Mouse (Mus musculus) ES-Bruce4 (cell line): ENCODE measurements around the gene Atxn7l1. TPM values are rescaled to one million over a fixed set of nuclear protein-coding genes. Genes with fewer than 3 reads are reported as not detected.

Source experiments
- H3K27ac ChIP-seq: 2 replicates; pipeline ENCODE4 v1.5.1; 2012; ENCODE audit warnings: low read length, inconsistent platforms; ENCODE audit not compliant: insufficient read depth
- H3K27me3 ChIP-seq: 2 replicates; pipeline ENCODE4 v1.6.1; 2012; ENCODE audit warnings: mild to moderate bottlenecking, low read length, inconsistent platforms; ENCODE audit not compliant: control insufficient read depth, poor library complexity, insufficient read depth, severe bottlenecking
- H3K36me3 ChIP-seq: 2 replicates; pipeline ENCODE4 v1.6.1; 2012; ENCODE audit warnings: inconsistent platforms, mild to moderate bottlenecking, low read length, moderate library complexity; ENCODE audit not compliant: control insufficient read depth, poor library complexity, insufficient read depth, severe bottlenecking
- H3K4me1 ChIP-seq: one replicate; pipeline ENCODE4 v1.8.1; 2011; ENCODE audit warnings: low read length; ENCODE audit not compliant: control insufficient read depth, insufficient read depth
- H3K4me3 ChIP-seq: 2 replicates; pipeline ENCODE4 v1.5.1; 2011; ENCODE audit warnings: low read depth, mild to moderate bottlenecking, low read length
- H3K9ac ChIP-seq: 2 replicates; pipeline ENCODE4 v1.6.1; 2012; ENCODE audit warnings: low read depth, mild to moderate bottlenecking, inconsistent platforms; ENCODE audit not compliant: poor library complexity, severe bottlenecking
- H3K9me3 ChIP-seq: replicated peaks from 2 replicates; pipeline ENCODE4 v1.6.1; 2012; ENCODE audit warnings: mild to moderate bottlenecking, low read length, inconsistent platforms; ENCODE audit not compliant: control insufficient read depth, poor library complexity, insufficient read depth, severe bottlenecking
- CTCF ChIP-seq: IDR thresholded peaks from one replicate; pipeline ENCODE4 v1.8.1; 2011; ENCODE audit warnings: low read depth, low read length
- EP300 ChIP-seq: IDR thresholded peaks from 2 replicates; pipeline ENCODE4 v1.6.1; 2011; ENCODE audit warnings: low read depth, low read length; ENCODE audit not compliant: insufficient read depth
- POLR2A ChIP-seq: IDR thresholded peaks from one replicate; pipeline ENCODE4 v1.8.1; 2011; ENCODE audit warnings: low read length; ENCODE audit not compliant: insufficient read depth
- polyA plus RNA-seq: library from polyadenylated mRNA; stranded (reverse); fragments of >200 nt; gene quantifications from 2 replicates; pipeline ENCODE4 v1.2.4, GENCODE M21; 2011; ENCODE audit warnings: low read depth; ENCODE audit not compliant: missing spikeins, insufficient read depth, insufficient read length

Atxn7l1 gene
- polyA plus RNA-seq, 1 experiment, result 16.1 TPM

- TF ChIP-seq CTCF (peak; percentile 40), EP300 (no peak), POLR2A (no peak)
- Histone ChIP-seq H3K27ac (no peak overlapping the region), H3K27me3 (no peaks in the 10 kb centered on the region), H3K4me1 (no peaks in the 10 kb centered on the region), H3K36me3 (no peaks in the 10 kb centered on the region), H3K4me3 (no peak overlapping the region), H3K9ac (no peak overlapping the region), H3K9me3 (no peaks in the 10 kb centered on the region)
Observed at GRCm38 (mm10) chr12:33336561-33337125, 189.2 kb downstream of the Atxn7l1 start.

GRCm38 (mm10) chr12:33337289-33337688 lies 189.8 kb downstream of the Atxn7l1 start:
- Histone ChIP-seq H3K27me3 (no peaks in the 10 kb centered on the region), H3K9me3 (no peaks in the 10 kb centered on the region), H3K27ac (no peak overlapping the region), H3K36me3 (no peaks in the 10 kb centered on the region), H3K9ac (no peak overlapping the region), H3K4me3 (no peak overlapping the region), H3K4me1 (no peaks in the 10 kb centered on the region)
- no peak for TF ChIP-seq POLR2A
- TF ChIP-seq CTCF, result no peak
- no peak for TF ChIP-seq EP300

DNA sequence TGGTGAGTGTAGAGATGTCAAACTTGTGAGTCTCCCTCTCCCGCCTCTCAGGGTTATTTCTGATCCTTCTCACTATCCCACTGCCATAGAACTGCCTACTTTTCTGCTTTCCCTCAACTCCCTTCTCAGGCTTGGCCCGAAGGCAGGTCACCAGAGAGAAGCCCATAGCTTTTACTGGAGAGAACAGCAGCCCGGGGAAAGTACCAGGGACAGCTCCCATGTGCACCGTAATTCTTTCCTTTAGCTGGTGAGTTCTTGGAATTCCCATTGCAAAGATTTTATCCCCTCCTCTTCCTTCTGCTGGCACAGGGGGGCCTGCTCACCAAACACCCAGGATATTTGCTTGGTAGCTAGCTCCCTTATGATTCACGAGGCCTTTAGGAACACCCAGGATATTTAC lies 190.7 kb downstream of the Atxn7l1 start:
- Histone ChIP-seq H3K36me3 (no peaks in the 10 kb centered on the region), H3K9ac (no peak overlapping the region), H3K27me3 (no peaks in the 10 kb centered on the region), H3K9me3 (no peaks in the 10 kb centered on the region), H3K4me3 (no peak overlapping the region), H3K27ac (no peak overlapping the region), H3K4me1 (no peaks in the 10 kb centered on the region)
- TF ChIP-seq POLR2A (no peak), EP300 (no peak), CTCF (no peak)

- no peaks in the 10 kb centered on the region for H3K4me1 ChIP-seq
- TF ChIP-seq POLR2A (no peak), CTCF (no peak), EP300 (no peak)
- no peak overlapping the region for H3K9ac ChIP-seq
- H3K36me3 ChIP-seq, result no peaks in the 10 kb centered on the region
- H3K27me3 ChIP-seq, result no peaks in the 10 kb centered on the region
- H3K4me3 ChIP-seq, result no peak overlapping the region
- H3K27ac ChIP-seq, result no peak overlapping the region
- H3K9me3 ChIP-seq, result no peaks in the 10 kb centered on the region
Observed at GRCm38 (mm10) chr12:33339822-33340221, 192.3 kb downstream of the Atxn7l1 start.

GRCm38 (mm10) chr12:33340698-33341097 lies 193.2 kb downstream of the Atxn7l1 start:
- no peaks in the 10 kb centered on the region for H3K9me3 ChIP-seq
- no peaks in the 10 kb centered on the region for H3K27me3 ChIP-seq
- no peak overlapping the region for H3K27ac ChIP-seq
- no peak overlapping the region for H3K9ac ChIP-seq
- no peaks in the 10 kb centered on the region for H3K36me3 ChIP-seq
- TF ChIP-seq EP300 (no peak), CTCF (no peak), POLR2A (no peak)
- no peaks in the 10 kb centered on the region for H3K4me1 ChIP-seq
- H3K4me3 ChIP-seq, result no peak overlapping the region

DNA sequence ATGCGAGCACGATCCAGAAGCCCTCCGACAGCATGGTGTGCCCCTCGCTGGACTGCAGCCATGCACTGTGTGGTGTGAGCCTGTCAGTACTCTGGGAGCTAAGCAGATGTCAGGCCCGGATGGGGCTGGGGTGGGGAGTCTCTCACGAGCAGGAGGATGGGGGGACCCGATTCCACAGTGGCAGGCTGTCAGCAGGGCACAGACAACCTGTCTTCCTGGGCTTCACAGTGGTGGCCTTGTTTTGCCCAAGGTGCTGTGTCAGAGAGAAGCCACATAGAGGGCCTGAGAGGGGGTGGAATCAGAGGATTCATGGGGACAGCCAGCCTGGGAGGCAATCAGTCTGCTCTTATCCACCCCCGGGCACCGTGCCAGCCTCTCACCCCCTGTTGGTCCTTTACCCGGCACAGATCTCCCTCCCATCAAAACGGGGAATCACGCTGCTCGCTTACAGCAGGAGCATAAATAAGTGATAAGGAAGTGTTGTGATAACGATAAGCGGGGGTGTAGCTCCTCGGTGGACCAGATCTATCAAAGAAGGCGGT lies 193.9 kb downstream of the Atxn7l1 start:
- Histone ChIP-seq H3K9ac (no peak overlapping the region), H3K9me3 (no peaks in the 10 kb centered on the region), H3K27ac (no peak overlapping the region), H3K27me3 (no peaks in the 10 kb centered on the region), H3K4me3 (no peak overlapping the region), H3K4me1 (no peaks in the 10 kb centered on the region), H3K36me3 (no peaks in the 10 kb centered on the region)
- TF ChIP-seq POLR2A (no peak), EP300 (no peak), CTCF (no peak)
